Mouse (Mus musculus) cerebellum, adult 11 months (tissue): ENCODE measurements at regions not wholly inside any gene's neighbourhood (a gene's known extent, or its start where the extent isn't known, plus 50 kb on each side); places are given as distances from the start of the nearest gene placed in this dataset.

Source experiments
- DNase-seq: peaks from one replicate; pipeline ENCODE4 v3.0.0; 2022

- DNase-seq, result no peak
Measured at GRCm38 (mm10) chr9:84296456-84296855, 371.5 kb downstream of the Bckdhb start.

- no peak for DNase-seq
Measured at GRCm38 (mm10) chr9:84304398-84304797, 379.5 kb downstream of the Bckdhb start.

GRCm38 (mm10) chr9:84318811-84319210 is 393.9 kb downstream of the Bckdhb start:
- no peak for DNase-seq

- no peak for DNase-seq
Measured at GRCm38 (mm10) chr9:84319338-84319737, 394.4 kb downstream of the Bckdhb start.

GRCm38 (mm10) chr9:84323145-84323544 is 398.2 kb downstream of the Bckdhb start:
- no peak for DNase-seq

GRCm38 (mm10) chr9:84331083-84331602 is 406.2 kb downstream of the Bckdhb start:
- DNase-seq, result no peak

- DNase-seq, result peak; percentile 25
Measured at GRCm38 (mm10) chr9:84343435-84344095, 418.6 kb downstream of the Bckdhb start.

GRCm38 (mm10) chr9:84350223-84350622 is 425.3 kb downstream of the Bckdhb start:
- no peak for DNase-seq

DNA sequence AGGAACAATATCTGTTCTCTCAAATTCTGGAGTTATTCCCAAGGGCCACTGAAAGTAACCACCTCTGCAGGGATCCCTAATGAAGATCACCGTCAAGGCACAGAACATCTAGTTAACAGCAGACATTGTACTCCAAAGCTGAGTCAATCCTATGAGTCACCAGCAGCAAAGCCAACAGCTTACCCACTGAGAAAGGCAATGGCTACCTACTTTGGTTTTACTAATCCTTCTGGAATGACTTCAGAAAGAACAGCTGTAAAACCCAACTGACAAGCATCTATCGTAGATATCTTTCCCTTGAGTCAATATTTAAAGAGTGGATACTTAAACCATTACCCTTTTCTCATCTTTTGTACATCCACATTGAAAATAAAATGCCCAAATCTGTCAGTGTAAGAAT is 429.5 kb downstream of the Bckdhb start:
- DNase-seq, result no peak

DNA sequence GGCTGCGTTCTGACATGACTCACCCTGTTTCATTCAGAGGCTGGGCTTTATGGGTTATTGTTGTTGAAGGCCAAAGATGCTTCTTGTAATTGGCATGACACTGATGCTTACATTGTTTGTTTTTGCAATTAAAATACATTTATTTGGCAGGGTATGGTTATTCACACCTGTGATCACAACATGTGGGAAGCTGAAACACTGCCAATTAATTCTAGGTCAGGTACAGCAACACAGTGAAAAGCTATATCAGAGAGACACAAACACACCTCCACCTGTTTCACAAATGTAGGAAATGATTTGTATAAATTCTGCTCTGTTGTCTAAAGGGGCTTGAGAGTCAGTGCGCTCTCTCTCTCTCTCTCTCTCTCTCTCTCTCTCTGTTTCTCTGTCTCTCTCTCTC is 431.2 kb downstream of the Bckdhb start:
- DNase-seq, result no peak

DNA sequence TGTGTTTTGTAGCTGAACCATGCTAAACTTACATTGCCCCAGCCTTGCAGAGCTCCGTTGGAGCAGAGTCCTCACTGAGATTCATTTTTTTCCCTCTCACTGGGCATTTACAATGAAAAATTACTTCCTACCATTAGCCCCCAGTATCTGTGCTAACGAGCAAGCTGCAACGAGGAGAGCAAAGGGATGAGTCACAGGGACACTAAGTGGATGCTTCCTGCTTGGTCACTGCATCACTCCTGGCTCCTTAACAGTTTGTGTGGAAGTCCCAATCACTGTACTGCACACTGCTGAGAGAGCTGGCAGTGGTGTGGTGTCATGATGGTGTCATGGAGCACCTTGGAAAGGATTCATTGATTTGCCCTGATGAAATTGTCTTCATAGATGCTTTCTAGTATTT is 434.9 kb downstream of the Bckdhb start:
- no peak for DNase-seq

DNA sequence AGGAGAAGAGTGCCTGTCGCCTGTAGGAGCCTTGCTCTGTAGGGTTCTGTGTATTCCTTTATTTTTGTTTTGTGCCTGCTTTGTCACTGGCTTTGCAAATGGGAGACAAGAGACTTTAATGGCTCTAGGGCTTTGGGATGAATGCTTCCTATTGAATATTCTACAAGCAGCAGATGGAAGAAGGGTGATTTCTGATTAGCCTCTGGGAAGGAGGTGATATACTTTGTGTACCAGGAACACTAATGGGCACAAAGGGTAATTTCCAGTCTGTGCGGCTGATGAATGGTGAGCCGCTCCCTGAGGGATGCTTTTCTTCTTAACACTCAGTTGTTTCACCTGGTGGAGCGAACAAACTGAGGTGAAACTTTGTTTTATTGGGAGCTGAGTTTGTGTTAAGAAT is 435.5 kb downstream of the Bckdhb start:
- DNase-seq, result no peak

DNA sequence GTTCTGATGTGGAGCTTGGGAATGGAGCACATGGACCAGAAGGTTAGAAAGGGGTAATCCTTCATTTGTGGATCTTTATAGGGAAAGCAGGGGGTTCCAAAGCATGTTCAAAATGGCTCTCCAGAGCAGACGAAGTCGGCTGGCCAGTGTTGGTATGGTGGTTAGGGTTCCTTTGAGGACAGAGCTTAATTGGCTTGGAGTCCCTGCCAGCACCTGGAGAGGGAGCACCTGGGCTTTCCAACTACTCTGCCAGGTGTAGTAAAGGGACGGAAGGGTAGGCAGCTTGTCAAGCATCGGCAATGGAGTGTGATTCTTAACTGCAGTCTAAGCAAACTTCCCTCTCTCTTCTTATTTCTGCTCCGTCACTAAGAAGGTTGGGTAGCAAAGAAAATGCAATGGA is 438.5 kb downstream of the Bckdhb start:
- DNase-seq, result peak; percentile 17

DNA sequence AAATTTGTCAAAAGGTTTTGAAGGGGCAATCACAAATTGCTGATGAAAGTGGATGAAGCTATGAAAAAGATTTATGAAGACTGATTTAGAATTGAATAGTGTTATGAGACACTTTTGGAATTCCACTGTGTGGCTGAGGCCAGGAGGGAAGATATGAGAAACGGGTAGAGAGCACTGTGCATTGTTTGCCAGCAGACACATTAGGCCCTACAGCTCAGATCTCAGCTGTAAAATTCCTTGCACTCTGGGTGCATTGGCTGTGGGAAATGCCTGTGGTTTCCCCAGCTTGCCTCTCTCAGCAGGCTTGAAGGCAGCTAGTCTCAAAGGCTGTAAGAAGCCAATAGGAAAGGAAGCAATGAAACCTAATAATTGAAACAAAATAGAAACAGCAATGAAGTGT is 444.3 kb downstream of the Bckdhb start:
- no peak for DNase-seq

DNA sequence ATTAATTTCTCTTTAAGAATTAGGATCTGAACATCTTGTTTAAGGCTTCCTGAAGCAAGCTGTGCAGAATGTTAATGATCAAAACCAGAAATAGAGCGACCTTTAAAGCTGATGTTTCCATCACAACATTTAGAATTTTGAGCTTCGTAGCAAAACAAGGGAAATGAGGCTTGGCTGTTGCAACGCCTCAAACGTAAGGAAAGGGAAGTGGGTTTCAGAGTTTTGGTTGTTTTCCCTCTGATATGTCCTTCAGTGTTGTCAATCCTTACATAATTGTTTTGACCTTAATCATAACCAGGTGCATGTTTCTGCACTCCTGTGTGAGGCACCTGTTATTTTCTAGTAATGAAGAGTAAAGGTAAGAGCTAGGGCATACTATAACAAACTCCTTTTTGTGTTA is 445.3 kb downstream of the Bckdhb start:
- DNase-seq, result no peak

DNA sequence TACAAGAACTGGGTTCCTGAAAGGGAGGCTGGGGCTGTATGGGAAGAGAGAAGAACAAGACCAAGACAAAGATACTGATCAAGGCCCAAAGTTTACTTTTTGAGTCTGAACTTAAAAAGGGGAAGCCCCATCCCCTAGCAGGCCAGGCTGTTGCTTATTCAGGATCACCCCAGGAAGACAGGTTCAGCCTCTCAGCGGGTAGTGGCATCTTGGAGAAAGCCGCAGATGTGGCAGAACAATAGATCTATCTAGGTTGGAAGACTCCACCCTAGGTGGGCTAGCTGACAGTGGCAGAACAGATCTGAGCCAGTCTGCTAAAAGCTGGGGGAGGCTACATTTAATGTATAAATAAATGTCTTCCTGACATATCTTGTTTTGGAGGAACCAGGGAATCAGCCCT is 450.8 kb downstream of the Bckdhb start:
- DNase-seq, result no peak

- DNase-seq, result no peak
Measured at GRCm38 (mm10) chr9:84376621-84377020, 451.7 kb downstream of the Bckdhb start.

GRCm38 (mm10) chr9:84381942-84382341 is 457.0 kb downstream of the Bckdhb start:
- no peak for DNase-seq

DNA sequence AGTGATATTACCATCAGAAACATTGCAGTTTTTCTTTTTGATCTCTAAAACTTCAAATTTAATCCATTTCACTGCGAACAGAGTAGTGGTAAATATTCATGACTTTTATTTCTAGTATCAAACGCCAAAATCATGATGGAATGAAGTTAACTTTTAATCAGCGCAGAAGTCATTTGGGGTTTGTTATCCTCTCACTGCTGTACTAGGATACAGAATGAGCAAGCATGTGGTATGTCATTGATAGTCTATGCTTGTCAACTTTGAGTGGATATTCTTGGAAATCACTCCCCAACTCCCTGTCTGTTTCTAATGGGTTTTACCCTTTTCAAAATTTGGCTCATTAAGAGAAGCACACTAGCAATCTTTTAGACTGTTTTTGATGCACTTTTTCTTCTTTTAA is 464.9 kb downstream of the Bckdhb start:
- DNase-seq, result no peak

GRCm38 (mm10) chr9:84394536-84395314 is 469.8 kb downstream of the Bckdhb start:
- DNase-seq, result no peak

GRCm38 (mm10) chr9:84399481-84399880 is 474.5 kb downstream of the Bckdhb start:
- DNase-seq, result no peak

DNA sequence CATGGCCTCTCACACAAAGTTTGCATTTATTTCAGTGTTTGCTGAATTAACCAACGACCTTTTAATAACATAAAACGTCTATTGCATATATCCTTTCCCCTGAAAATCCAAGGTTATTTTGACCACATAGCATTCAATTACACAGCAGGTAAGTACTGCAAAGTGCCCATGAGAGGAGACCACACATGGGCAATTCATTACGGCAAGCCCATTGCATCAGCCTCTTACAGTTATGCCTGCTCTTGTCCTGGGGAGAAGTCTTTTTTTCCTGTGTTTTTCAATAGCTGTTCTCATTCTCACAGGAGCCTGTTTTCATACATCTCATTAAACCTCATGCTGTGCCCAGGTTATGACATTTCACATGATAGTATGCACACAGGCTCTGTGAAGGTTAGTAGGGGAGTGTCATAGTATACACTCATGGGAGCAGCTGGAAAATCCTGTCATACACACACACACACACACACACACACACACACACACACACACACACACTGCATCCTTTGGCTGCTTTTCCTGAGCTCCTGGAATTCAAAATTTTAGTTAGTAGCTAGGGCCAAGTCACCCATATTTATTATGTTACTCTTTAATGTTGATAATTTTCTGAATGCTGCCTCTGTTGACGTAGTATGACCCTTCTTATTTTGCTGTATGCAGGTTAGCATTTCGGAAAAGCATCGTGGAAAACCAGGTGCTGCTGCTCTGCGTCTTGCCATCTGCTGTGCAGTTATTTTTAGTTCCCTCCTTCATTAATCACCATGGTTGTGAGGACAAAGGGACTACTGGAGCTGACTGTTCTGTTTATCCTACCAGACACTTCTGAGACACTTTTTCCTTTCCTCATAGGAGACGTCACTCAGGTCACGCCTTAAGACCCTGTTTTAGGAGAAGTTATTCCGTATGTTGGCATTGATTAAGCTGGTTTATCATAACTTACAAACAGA is 483.6 kb downstream of the Bckdhb start:
- DNase-seq, result peak; percentile 38
